Mouse (Mus musculus) 3T3-L1 (cell line): ENCODE results near the gene Tomm70a.
"Not testable (repeated sequence)": the region's sequence is repeated elsewhere in the genome, so short reads cannot be mapped to it uniquely, and the experiment has no call there.

ENCODE experiments used
- DNase-seq: peaks from one replicate; pipeline ENCODE4 v3.0.0-alpha.2; 2015; ENCODE audit warnings: low read depth, low spot score

The Tomm70a gene

GRCm38 (mm10) chr16:57144741-57145140 is 23.2 kb downstream of the Tomm70a start:
- DNase-seq = no peak

GRCm38 (mm10) chr16:57151437-57151836 is 29.9 kb downstream of the Tomm70a start:
- DNase-seq = no peak

- peak; percentile 23 for DNase-seq
Measured at GRCm38 (mm10) chr16:57155899-57156298, 34.4 kb downstream of the Tomm70a start.

- DNase-seq = no peak
Measured at GRCm38 (mm10) chr16:57157076-57157475, 35.6 kb downstream of the Tomm70a start.

- DNase-seq = no peak
Measured at GRCm38 (mm10) chr16:57157728-57158127, 36.2 kb downstream of the Tomm70a start.

GRCm38 (mm10) chr16:57159835-57160234 is 38.3 kb downstream of the Tomm70a start:
- DNase-seq = no peak

- DNase-seq = no peak
Measured at GRCm38 (mm10) chr16:57162841-57163240, 41.3 kb downstream of the Tomm70a start.

- no peak for DNase-seq
Measured at GRCm38 (mm10) chr16:57163694-57164093, 42.2 kb downstream of the Tomm70a start.

GRCm38 (mm10) chr16:57165157-57165556 is 43.7 kb downstream of the Tomm70a start:
- DNase-seq = no peak

- no peak for DNase-seq
Measured at GRCm38 (mm10) chr16:57166086-57166485, 44.6 kb downstream of the Tomm70a start.

- peak; percentile 91 for DNase-seq
Measured at GRCm38 (mm10) chr16:57166611-57167513, 45.4 kb downstream of the Tomm70a start, which contains the start of gene Nit2. Gene Nit2, minus strand, starts transcription at chr16:57167341.

GRCm38 (mm10) chr16:57167514-57167912 is 46.0 kb downstream of the Tomm70a start:
- DNase-seq = no peak

GRCm38 (mm10) chr16:57168236-57168635 is 46.7 kb downstream of the Tomm70a start:
- no peak for DNase-seq

- no peak for DNase-seq
Measured at GRCm38 (mm10) chr16:57171161-57171560, 49.7 kb downstream of the Tomm70a start.

- no peak for DNase-seq
Measured at GRCm38 (mm10) chr16:57171570-57171969, 50.1 kb downstream of the Tomm70a start.

GRCm38 (mm10) chr16:57174480-57174879 is 53.0 kb downstream of the Tomm70a start:
- DNase-seq = not testable (repeated sequence)

- no peak for DNase-seq
Measured at GRCm38 (mm10) chr16:57175751-57176150, 54.2 kb downstream of the Tomm70a start.

GRCm38 (mm10) chr16:57176276-57176675 is 54.8 kb downstream of the Tomm70a start:
- no peak for DNase-seq

GRCm38 (mm10) chr16:57177254-57177653 is 55.8 kb downstream of the Tomm70a start:
- peak; percentile 77 for DNase-seq

- DNase-seq = no peak
Measured at GRCm38 (mm10) chr16:57177664-57178063, 56.2 kb downstream of the Tomm70a start.

- no peak for DNase-seq
Measured at GRCm38 (mm10) chr16:57181180-57181579, 59.7 kb downstream of the Tomm70a start.

- no peak for DNase-seq
Measured at GRCm38 (mm10) chr16:57182037-57182436, 60.5 kb downstream of the Tomm70a start.

- DNase-seq = no peak
Measured at GRCm38 (mm10) chr16:57186618-57187017, 65.1 kb downstream of the Tomm70a start.
